Mouse (Mus musculus) embryonic facial prominence, embryonic 12.5 days (tissue): ENCODE data around the gene Aunip. TPM values are rescaled to one million over a fixed set of nuclear protein-coding genes. Genes with fewer than 3 reads are reported as not detected.

Experiments
- ATAC-seq: fragments of 200-750 bp; cut with Nextera tagmentation; 2 replicates; pipeline ENCODE4 v1.8.0; 2017; ENCODE audit not compliant: insufficient number of reproducible peaks, insufficient read depth, low FRiP score, low TSS enrichment
- H3K27ac ChIP-seq: fragments of 300-500 bp; sonication (generic); 2 replicates; pipeline ENCODE4 v1.5.1; 2016; ENCODE audit warnings: mild to moderate bottlenecking
- H3K27me3 ChIP-seq: fragments of 300-500 bp; sonication (generic); 2 replicates; pipeline ENCODE4 v1.6.1; 2016; ENCODE audit warnings: mild to moderate bottlenecking, moderate library complexity
- H3K36me3 ChIP-seq: fragments of 300-500 bp; sonication (generic); 2 replicates; pipeline ENCODE4 v1.6.1; 2016; ENCODE audit warnings: mild to moderate bottlenecking
- H3K4me1 ChIP-seq: fragments of 300-500 bp; sonication (generic); 2 replicates; pipeline ENCODE4 v1.6.1; 2016
- H3K4me2 ChIP-seq: fragments of 300-500 bp; sonication (generic); replicated peaks from 2 replicates; pipeline ENCODE4 v1.6.1; 2016; ENCODE audit warnings: mild to moderate bottlenecking, moderate library complexity
- H3K4me3 ChIP-seq: fragments of 300-500 bp; sonication (generic); 2 replicates; pipeline ENCODE4 v1.5.1; 2016; ENCODE audit warnings: mild to moderate bottlenecking
- H3K9ac ChIP-seq: fragments of 300-500 bp; sonication (generic); 2 replicates; pipeline ENCODE4 v1.6.1; 2016; ENCODE audit warnings: mild to moderate bottlenecking, moderate library complexity
- H3K9me3 ChIP-seq: fragments of 300-500 bp; sonication (generic); 2 replicates; pipeline ENCODE4 v1.6.1; 2016; ENCODE audit warnings: mild to moderate bottlenecking, moderate library complexity
- WGBS: fragments of 180-500 bp; shearing (Covaris S2); methylation state at CpG from one replicate; pipeline ENCODE4 v1.1.7; 2016; 5-methylcytosine and 5-hydroxymethylcytosine counted together
- polyA plus RNA-seq: library from polyadenylated mRNA; unstranded; fragments of >200 nt; fragmentation: Nextera tagmentation; extraction: Ambion mirVana; gene quantifications from 2 replicates; pipeline ENCODE4 v1.2.1, GENCODE M21; 2016

Aunip gene
- polyA plus RNA-seq, 1 experiment from 2014 or later: 13.1 TPM

DNA sequence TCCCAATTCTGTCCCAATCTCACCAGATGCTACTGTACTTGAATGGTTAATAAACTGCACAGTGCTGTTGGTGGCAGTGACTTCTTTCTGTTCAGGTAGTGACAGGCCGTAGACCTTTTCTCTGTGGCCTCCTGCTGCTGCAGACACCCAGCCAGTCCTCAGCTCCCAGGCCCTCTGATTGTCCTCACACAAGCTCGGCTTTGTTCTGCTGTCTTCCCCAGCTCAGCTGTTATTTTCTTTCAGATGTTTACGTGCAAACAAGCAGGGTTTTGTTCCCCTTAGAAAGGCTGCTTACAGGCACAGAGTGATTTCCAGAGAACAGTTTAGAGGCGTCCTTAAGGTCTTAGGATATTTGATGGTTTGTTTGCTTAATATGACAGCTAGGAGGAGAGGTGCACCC, 37.0 kb upstream of the Aunip start:
- Histone ChIP-seq H3K9me3 (no peaks in the 10 kb centered on the region), H3K9ac (no peak overlapping the region), H3K4me2 (no peak overlapping the region), H3K4me3 (no peak overlapping the region), H3K36me3 (peaks cover 54% of the 10 kb centered on the region), H3K4me1 (peaks cover 6% of the 10 kb centered on the region; the same call in 1 of the 2 replicates), H3K27me3 (no peaks in the 10 kb centered on the region), H3K27ac (peak overlapping the region; percentile 5; the same call in 1 of the 2 replicates)
- ATAC-seq: no peak
- WGBS: 57% methylated on average over 4 of the region's 4 CpGs

- Histone ChIP-seq H3K27me3 (no peaks in the 10 kb centered on the region), H3K27ac (peak overlapping the region; percentile 5; the same call in 1 of the 2 replicates), H3K4me3 (no peak overlapping the region), H3K4me2 (no peak overlapping the region), H3K9me3 (no peaks in the 10 kb centered on the region), H3K36me3 (peaks cover 54% of the 10 kb centered on the region), H3K4me1 (peaks cover 6% of the 10 kb centered on the region; the same call in 1 of the 2 replicates), H3K9ac (no peak overlapping the region)
- 60% methylated on average over 8 of the region's 8 CpGs for WGBS
- no peak for ATAC-seq
Observed at GRCm38 (mm10) chr4:134474240-134474639, 36.6 kb upstream of the Aunip start.

DNA sequence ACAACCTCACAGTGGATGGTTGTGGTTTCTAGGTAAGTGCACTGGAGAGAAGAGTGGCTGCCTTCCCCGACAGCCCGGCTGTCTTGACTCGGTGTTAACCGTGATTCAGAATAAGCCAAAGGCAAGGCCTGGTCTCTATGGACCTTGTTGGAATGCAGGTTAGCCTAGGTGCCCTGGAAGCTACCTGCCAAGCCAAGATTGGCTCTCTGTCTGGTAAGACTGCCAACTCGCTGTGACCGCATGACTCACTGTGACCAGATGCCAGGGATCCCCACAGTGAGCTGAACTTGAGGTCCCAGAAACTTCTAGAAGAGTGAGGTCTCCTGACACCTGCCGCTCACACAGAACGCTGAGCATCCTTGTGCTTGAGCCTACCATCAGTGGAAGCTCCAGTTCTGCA, 33.9 kb upstream of the Aunip start:
- H3K4me2 ChIP-seq: no peak overlapping the region
- no peaks in the 10 kb centered on the region for H3K9me3 ChIP-seq
- H3K27me3 ChIP-seq: 0 out of 2 replicates have a peak, but pooled peaks cover 3% of the 10 kb centered on the region
- H3K4me3 ChIP-seq: no peak overlapping the region
- H3K9ac ChIP-seq: no peak overlapping the region
- no peak overlapping the region for H3K27ac ChIP-seq
- WGBS: 87% methylated on average over 8 of the region's 8 CpGs
- no peaks in the 10 kb centered on the region for H3K4me1 ChIP-seq
- no peak for ATAC-seq
- H3K36me3 ChIP-seq: peaks cover 43% of the 10 kb centered on the region

GRCm38 (mm10) chr4:134478031-134478430, 32.8 kb upstream of the Aunip start:
- Histone ChIP-seq H3K27ac (no peak overlapping the region), H3K4me3 (no peak overlapping the region), H3K4me2 (no peak overlapping the region), H3K4me1 (no peaks in the 10 kb centered on the region), H3K36me3 (peaks cover 32% of the 10 kb centered on the region), H3K9me3 (no peaks in the 10 kb centered on the region), H3K9ac (no peak overlapping the region), H3K27me3 (0 out of 2 replicates have a peak, but pooled peaks cover 3% of the 10 kb centered on the region)
- ATAC-seq: no peak
- 5% methylated on average over 9 of the region's 9 CpGs for WGBS

GRCm38 (mm10) chr4:134479839-134480238, 31.0 kb upstream of the Aunip start:
- Histone ChIP-seq H3K9ac (no peak overlapping the region), H3K27ac (no peak overlapping the region), H3K36me3 (peaks cover 19% of the 10 kb centered on the region), H3K4me3 (no peak overlapping the region), H3K9me3 (no peaks in the 10 kb centered on the region), H3K27me3 (peaks cover 8% of the 10 kb centered on the region; the same call in 1 of the 2 replicates), H3K4me2 (no peak overlapping the region), H3K4me1 (no peaks in the 10 kb centered on the region)
- no peak for ATAC-seq
- WGBS: 81% methylated on average over 4 of the region's 4 CpGs

DNA sequence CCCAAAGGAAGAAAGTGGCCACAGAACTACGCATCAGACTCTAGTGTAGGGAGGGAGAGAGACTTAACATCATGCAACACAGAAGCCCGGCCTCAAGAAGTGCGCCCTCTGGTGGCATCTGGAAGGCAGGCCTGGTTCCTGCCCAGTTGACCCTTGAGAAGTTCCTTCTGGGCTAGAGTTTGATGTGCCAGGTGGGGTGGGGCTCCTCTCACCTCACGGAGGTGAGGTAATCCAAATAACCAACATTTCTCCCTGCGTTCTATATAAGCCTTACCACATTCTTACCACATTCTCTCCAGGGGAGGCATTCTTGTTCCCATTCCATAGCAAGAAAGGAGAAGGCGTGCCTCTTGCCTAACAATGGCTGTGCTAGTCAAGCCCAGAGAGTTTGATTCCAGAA, 29.9 kb upstream of the Aunip start:
- Histone ChIP-seq H3K27me3 (peaks cover 8% of the 10 kb centered on the region; the same call in 1 of the 2 replicates), H3K9me3 (no peaks in the 10 kb centered on the region), H3K27ac (no peak overlapping the region), H3K9ac (no peak overlapping the region), H3K4me2 (no peak overlapping the region), H3K4me1 (no peaks in the 10 kb centered on the region), H3K4me3 (no peak overlapping the region), H3K36me3 (peaks cover 8% of the 10 kb centered on the region)
- ATAC-seq: no peak
- WGBS: 25% methylated on average over 6 of the region's 6 CpGs

DNA sequence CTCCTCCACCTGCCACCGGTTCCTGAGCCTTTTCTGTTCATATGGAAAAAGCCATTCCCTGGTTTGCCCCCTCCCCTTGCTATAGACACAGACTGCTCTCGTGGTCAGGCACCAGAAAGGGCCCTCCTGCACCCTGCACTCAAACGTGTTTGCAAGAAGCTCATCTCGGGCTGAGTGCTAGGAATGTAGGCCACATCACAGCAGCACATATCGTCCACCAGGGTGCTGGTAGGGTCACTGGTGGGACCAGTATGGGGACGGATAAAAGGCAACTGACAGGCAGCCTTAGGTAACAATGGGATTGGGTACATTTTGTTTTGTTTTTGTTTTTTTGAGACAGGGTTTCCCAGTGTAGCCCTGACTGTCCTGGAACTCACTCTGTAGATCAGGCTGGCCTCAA, 29.5 kb upstream of the Aunip start:
- no peak overlapping the region for H3K27ac ChIP-seq
- no peaks in the 10 kb centered on the region for H3K9me3 ChIP-seq
- H3K36me3 ChIP-seq: peaks cover 4% of the 10 kb centered on the region; the same call in 1 of the 2 replicates
- H3K4me1 ChIP-seq: no peaks in the 10 kb centered on the region
- no peak for ATAC-seq
- WGBS: 61% methylated on average over 6 of the region's 6 CpGs
- H3K4me3 ChIP-seq: no peak overlapping the region
- peaks cover 8% of the 10 kb centered on the region; the same call in 1 of the 2 replicates for H3K27me3 ChIP-seq
- H3K9ac ChIP-seq: no peak overlapping the region
- no peak overlapping the region for H3K4me2 ChIP-seq

DNA sequence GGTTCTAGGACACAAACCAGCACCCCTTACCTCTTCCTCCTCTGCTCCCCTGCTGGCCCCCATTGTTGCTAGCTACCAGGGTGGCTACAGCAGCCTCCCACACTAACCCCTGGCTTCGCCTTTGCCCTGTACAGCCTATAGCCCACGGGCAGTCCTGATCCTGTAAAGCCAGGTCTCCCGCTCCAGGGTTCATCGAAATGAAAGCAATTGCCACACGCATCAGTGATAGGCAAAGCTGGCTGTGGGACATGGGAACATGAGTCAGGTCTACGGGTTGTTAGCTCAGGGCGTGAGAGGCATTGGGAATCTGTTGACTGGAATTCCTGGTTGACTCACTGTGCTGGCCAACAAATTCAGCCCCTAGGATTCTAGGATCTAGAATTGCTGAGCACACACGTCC, 28.4 kb upstream of the Aunip start:
- 80% methylated on average over 8 of the region's 8 CpGs for WGBS
- Histone ChIP-seq H3K9me3 (no peaks in the 10 kb centered on the region), H3K36me3 (no peaks in the 10 kb centered on the region), H3K4me1 (no peaks in the 10 kb centered on the region), H3K4me3 (no peak overlapping the region), H3K27me3 (peaks cover 8% of the 10 kb centered on the region; the same call in 1 of the 2 replicates), H3K27ac (no peak overlapping the region), H3K9ac (no peak overlapping the region), H3K4me2 (no peak overlapping the region)
- ATAC-seq: no peak

- ATAC-seq: no peak
- Histone ChIP-seq H3K27ac (no peak overlapping the region), H3K9me3 (no peaks in the 10 kb centered on the region), H3K36me3 (no peaks in the 10 kb centered on the region), H3K9ac (no peak overlapping the region), H3K4me3 (no peak overlapping the region), H3K4me2 (no peak overlapping the region), H3K27me3 (peaks cover 8% of the 10 kb centered on the region; the same call in 1 of the 2 replicates), H3K4me1 (no peaks in the 10 kb centered on the region)
- WGBS: 59% methylated on average over 6 of the region's 6 CpGs
Observed at GRCm38 (mm10) chr4:134483078-134483688, 27.6 kb upstream of the Aunip start.

GRCm38 (mm10) chr4:134483696-134484095, 27.1 kb upstream of the Aunip start:
- Histone ChIP-seq H3K4me2 (no peak overlapping the region), H3K9ac (no peak overlapping the region), H3K9me3 (no peaks in the 10 kb centered on the region), H3K27ac (no peak overlapping the region), H3K27me3 (peaks cover 8% of the 10 kb centered on the region; the same call in 1 of the 2 replicates), H3K36me3 (no peaks in the 10 kb centered on the region), H3K4me1 (no peaks in the 10 kb centered on the region), H3K4me3 (no peak overlapping the region)
- ATAC-seq: no peak
- WGBS: 60% methylated on average over 6 of the region's 6 CpGs

- H3K4me2 ChIP-seq: no peak overlapping the region
- no peaks in the 10 kb centered on the region for H3K4me1 ChIP-seq
- H3K9ac ChIP-seq: no peak overlapping the region
- ATAC-seq: no peak
- 79% methylated on average over 10 of the region's 10 CpGs for WGBS
- H3K4me3 ChIP-seq: no peak overlapping the region
- H3K9me3 ChIP-seq: no peaks in the 10 kb centered on the region
- H3K27me3 ChIP-seq: peaks cover 8% of the 10 kb centered on the region; the same call in 1 of the 2 replicates
- H3K27ac ChIP-seq: no peak overlapping the region
- no peaks in the 10 kb centered on the region for H3K36me3 ChIP-seq
Observed at GRCm38 (mm10) chr4:134484231-134484630, 26.6 kb upstream of the Aunip start.

DNA sequence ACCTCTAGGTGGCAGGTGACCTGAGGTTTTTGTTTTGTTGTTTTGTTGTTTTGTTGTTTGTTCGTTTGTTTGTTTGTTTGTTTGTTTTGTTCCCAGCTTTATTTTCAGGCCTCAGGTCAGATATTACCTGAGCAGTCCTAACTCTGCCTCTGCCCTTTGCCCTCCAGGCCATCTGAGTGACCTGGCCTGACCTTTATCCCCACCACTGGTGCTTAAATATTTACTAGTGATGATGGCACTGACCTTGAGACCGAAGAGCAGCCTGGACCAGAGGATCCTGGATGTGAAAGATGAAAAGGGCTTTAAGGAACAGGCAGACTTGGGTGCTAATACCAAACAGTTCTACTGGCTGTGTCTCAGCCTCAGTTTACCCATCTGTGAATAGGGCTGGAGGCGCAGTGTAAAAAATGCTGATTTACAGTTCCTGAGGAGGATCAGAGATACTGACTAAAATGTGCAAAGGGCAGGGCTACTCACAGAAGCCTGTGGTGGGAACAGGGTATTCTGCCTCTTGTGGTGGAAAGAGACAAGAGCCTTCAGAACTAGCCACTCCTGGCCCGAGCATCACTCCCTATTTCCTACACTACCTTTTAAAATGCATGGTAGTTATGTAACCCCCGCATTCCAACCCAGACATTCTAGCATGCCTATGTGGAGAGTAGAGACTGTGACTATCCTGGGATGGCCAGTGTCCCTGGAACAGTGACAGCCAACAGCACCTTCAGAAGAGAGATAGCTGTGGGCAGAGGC, 25.5 kb upstream of the Aunip start:
- WGBS: 76% methylated on average over 5 of the region's 5 CpGs

More for the DNA sequence above, 25.5 kb upstream of the Aunip start:
- ATAC-seq: no peak
- Histone ChIP-seq H3K4me2 (no peak overlapping the region), H3K4me1 (no peaks in the 10 kb centered on the region), H3K9me3 (no peaks in the 10 kb centered on the region), H3K36me3 (no peaks in the 10 kb centered on the region), H3K27me3 (peaks cover 5% of the 10 kb centered on the region; the same call in 1 of the 2 replicates), H3K27ac (no peak overlapping the region), H3K4me3 (no peak overlapping the region), H3K9ac (no peak overlapping the region)
